Mouse (Mus musculus): ENCODE results near the gene Rasgrp1.

DNA sequence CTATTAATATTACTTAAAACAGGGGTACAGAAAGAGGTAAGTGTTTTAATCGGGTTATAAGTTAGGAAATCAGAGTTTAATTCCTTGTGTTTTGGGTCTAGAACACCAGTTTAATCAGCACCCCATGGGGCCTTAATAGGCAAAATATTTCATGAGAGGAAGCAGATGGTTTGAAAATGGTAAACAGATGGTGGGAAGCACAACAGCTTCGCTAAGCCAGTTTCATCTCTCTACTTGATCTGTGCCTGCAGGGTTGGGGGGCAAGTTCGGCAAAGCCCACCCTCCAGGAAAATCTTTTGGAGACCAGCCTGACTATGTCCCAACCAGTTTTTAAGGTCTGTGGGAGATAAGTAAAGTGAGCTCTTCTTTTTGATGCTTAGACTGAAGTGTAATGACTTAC is 23.7 kb upstream of the Rasgrp1 start:
- TF ChIP-seq CTCF (IDR thresholded peaks at IDR 0.05; ENCODE audit: borderline replicate concordance, extremely low read depth, insufficient read depth, insufficient read length) (no peak), POLR2A (IDR thresholded peaks at IDR 0.05; ENCODE audit: borderline replicate concordance, extremely low read depth, insufficient read depth, insufficient read length, poor library complexity, severe bottlenecking) (no peak)

Measured in brain, embryonic 14.5 days (tissue).